Mouse (Mus musculus): Measurements from ENCODE around the gene Patz1.

Gene Patz1

GRCm38 (mm10) chr11:3292711-3293249 is 4.1 kb downstream of the Patz1 start:
- DNase-seq = peak; percentile 38 to 39

GRCm38 (mm10) chr11:3293361-3293760 is 4.7 kb downstream of the Patz1 start:
- DNase-seq = no peak

- DNase-seq = no peak
These were observed 6.0 kb downstream of the Patz1 start for GRCm38 (mm10) chr11:3294641-3295040.

GRCm38 (mm10) chr11:3296056-3296455 is 7.4 kb downstream of the Patz1 start:
- no peak for DNase-seq

- DNase-seq = no peak
These were observed 9.5 kb downstream of the Patz1 start for GRCm38 (mm10) chr11:3297871-3298812.

- no peak for DNase-seq
These were observed 10.1 kb downstream of the Patz1 start for GRCm38 (mm10) chr11:3298813-3299185.

GRCm38 (mm10) chr11:3301075-3301474 is 12.4 kb downstream of the Patz1 start:
- no peak for DNase-seq

- DNase-seq = no peak
These were observed 13.7 kb downstream of the Patz1 start for GRCm38 (mm10) chr11:3302385-3302784.

GRCm38 (mm10) chr11:3302792-3303191 is 14.1 kb downstream of the Patz1 start:
- DNase-seq = peak in 1 of 2 experiments; percentile 24

- no peak for DNase-seq
These were observed 17.1 kb downstream of the Patz1 start for GRCm38 (mm10) chr11:3305821-3306220.

GRCm38 (mm10) chr11:3307875-3308274 is 19.2 kb downstream of the Patz1 start:
- no peak for DNase-seq

- no peak for DNase-seq
These were observed 21.2 kb downstream of the Patz1 start for GRCm38 (mm10) chr11:3309884-3310283.

- no peak for DNase-seq
These were observed 22.3 kb downstream of the Patz1 start for GRCm38 (mm10) chr11:3310789-3311585.

GRCm38 (mm10) chr11:3311586-3312347 is 23.1 kb downstream of the Patz1 start:
- DNase-seq = no peak

GRCm38 (mm10) chr11:3313294-3313693 is 24.6 kb downstream of the Patz1 start:
- DNase-seq = no peak

GRCm38 (mm10) chr11:3314148-3314547 is 25.5 kb downstream of the Patz1 start:
- peak; percentile 83 to 90 for DNase-seq

- DNase-seq = no peak
These were observed 29.6 kb downstream of the Patz1 start for GRCm38 (mm10) chr11:3318286-3318685.

- no peak for DNase-seq
These were observed 39.6 kb downstream of the Patz1 start for GRCm38 (mm10) chr11:3328271-3328670.

- no peak for DNase-seq
These were observed 40.4 kb downstream of the Patz1 start for GRCm38 (mm10) chr11:3328806-3329775.

- peak in 1 of 2 experiments; percentile 17 for DNase-seq
These were observed 41.3 kb downstream of the Patz1 start, which contains the start of gene Pik3ip1 for GRCm38 (mm10) chr11:3329891-3330451. Gene Pik3ip1 (plus strand): TSS chr11:3330401.

- DNase-seq = peak; percentile 95 to 97
These were observed 41.9 kb downstream of the Patz1 start for GRCm38 (mm10) chr11:3330566-3330965.

Data from cerebellum, postnatal 14 days (tissue).